Mouse (Mus musculus) hindbrain, embryonic 10.5 days (tissue): ENCODE data around the gene Fkbp6. TPM values are rescaled to one million over a fixed set of nuclear protein-coding genes. Genes with fewer than 3 reads are reported as not detected.

Experiments used
- DNase-seq: peaks from one replicate; pipeline ENCODE4 v3.0.0-alpha.2; 2017; ENCODE audit warnings: low spot score
- H3K27ac ChIP-seq: fragments of 300-500 bp; sonication (generic); 2 replicates; pipeline ENCODE4 v1.5.1; 2016; ENCODE audit warnings: mild to moderate bottlenecking, moderate library complexity
- H3K27me3 ChIP-seq: fragments of 300-500 bp; sonication (generic); 2 replicates; pipeline ENCODE4 v1.6.1; 2016; ENCODE audit warnings: mild to moderate bottlenecking; ENCODE audit not compliant: poor library complexity, insufficient read depth, severe bottlenecking
- H3K36me3 ChIP-seq: fragments of 300-500 bp; sonication (generic); 2 replicates; pipeline ENCODE4 v1.6.1; 2016; ENCODE audit warnings: mild to moderate bottlenecking, moderate library complexity
- H3K4me1 ChIP-seq: fragments of 300-500 bp; sonication (generic); replicated peaks from 2 replicates; pipeline ENCODE4 v1.6.1; 2016; ENCODE audit warnings: mild to moderate bottlenecking
- H3K4me3 ChIP-seq: fragments of 300-500 bp; sonication (generic); 2 replicates; pipeline ENCODE4 v1.5.1; 2016; ENCODE audit warnings: mild to moderate bottlenecking, moderate library complexity
- H3K9me3 ChIP-seq: fragments of 300-500 bp; sonication (generic); 2 replicates; pipeline ENCODE4 v1.6.1; 2016; ENCODE audit warnings: mild to moderate bottlenecking, moderate library complexity
- WGBS: fragments of 180-500 bp; shearing (Covaris S2); methylation state at CpG from one replicate; pipeline ENCODE4 v1.1.7; 2016; 5-methylcytosine and 5-hydroxymethylcytosine counted together
- polyA plus RNA-seq: library from polyadenylated mRNA; unstranded; fragments of >200 nt; fragmentation: Nextera tagmentation; extraction: Ambion mirVana; gene quantifications from 2 replicates; pipeline ENCODE4 v1.2.1, GENCODE M21; 2016

Gene Fkbp6
- polyA plus RNA-seq, 1 experiment from 2014 or later: 0.31 TPM

DNA sequence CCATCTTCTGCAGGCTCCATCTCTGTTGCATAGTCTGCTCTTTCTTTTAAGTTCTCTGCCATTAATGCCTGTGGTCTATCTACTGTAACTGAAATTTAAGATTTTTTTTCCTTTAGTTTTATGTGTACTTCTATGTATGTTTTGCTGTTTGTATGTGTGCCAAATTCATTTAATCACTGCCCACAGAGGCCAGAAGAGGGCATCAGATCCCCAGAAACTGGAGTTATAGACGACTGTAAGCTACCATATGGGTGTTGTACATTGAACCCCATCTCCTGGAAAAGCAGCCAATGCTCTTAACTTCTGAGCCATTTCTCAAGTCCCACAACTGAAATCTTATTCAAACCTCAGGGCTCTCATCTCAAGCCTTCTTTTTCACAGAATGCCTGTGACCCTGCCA lies 3.4 kb downstream of the Fkbp6 start:
- Histone ChIP-seq H3K27me3 (no peaks in the 10 kb centered on the region), H3K9me3 (peaks cover 6% of the 10 kb centered on the region; the same call in 1 of the 2 replicates), H3K36me3 (no peaks in the 10 kb centered on the region), H3K27ac (no peak overlapping the region), H3K4me3 (no peak overlapping the region), H3K4me1 (no peaks in the 10 kb centered on the region)
- WGBS: 41% methylated on average over 1 of the region's 1 CpGs
- DNase-seq: no peak

DNA sequence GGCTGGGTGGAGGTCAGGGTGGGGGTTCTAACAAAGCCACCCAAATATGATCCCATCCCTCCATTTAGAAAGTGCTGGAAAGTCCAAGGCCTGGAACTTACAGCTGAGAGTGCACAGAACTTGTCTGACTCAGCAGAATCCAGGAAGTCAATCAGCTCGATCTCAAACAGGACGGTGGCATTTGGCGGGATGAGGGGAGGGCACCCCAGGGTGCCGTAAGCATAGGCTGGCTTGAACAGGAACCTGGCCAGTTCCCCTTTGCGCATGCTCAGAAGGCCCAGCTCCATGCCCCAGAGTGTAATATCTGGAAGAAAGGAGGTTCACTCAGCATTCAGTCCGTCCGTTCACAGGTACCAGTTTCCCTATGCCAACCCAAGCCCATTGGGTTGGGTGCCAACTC lies 3.9 kb downstream of the Fkbp6 start:
- Histone ChIP-seq H3K9me3 (peaks cover 6% of the 10 kb centered on the region; the same call in 1 of the 2 replicates), H3K4me3 (no peak overlapping the region), H3K36me3 (no peaks in the 10 kb centered on the region), H3K4me1 (no peaks in the 10 kb centered on the region), H3K27me3 (no peaks in the 10 kb centered on the region), H3K27ac (no peak overlapping the region)
- WGBS: 76% methylated on average over 7 of the region's 7 CpGs
- no peak for DNase-seq

DNA sequence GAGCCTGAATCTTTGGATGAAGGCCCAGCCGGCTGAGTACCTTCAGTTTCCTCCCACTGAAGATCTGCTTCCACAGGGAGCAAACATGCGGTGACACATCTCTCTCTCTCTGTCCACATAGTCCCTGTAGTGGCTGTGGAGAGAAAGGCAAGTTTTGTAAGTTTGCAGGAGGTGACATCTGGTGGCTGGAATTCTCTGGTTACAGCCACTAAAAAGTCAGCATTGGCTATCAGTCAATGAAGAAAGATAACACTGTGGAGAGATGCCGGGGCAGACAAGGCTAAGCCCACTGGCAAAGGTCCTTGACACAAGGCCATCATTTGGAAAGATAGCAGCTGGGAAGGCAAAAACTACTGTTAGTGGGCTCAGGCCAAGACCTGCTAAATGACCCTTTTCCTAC lies 12.3 kb downstream of the Fkbp6 start:
- H3K27ac ChIP-seq: no peak overlapping the region
- WGBS: 76% methylated on average over 3 of the region's 3 CpGs

DNA sequence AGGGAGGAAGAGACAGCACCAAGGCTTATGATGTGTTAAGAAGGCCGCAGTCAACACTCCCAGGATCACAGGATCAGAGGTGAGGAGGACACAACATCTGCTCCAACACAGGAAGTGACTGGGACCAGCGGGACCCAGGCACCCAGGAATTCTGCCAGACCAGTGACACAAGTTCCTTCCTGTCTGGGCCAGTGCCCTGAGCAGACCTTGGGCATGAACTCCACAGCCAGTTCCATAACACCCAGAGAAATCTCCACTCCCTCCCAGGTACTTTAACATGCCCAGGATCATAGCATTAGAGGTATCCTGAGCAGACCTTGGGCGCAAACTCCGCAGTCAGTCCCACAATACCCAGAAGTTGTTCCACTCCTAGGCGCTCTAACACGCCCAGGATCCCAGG lies 18.7 kb downstream of the Fkbp6 start:
- Histone ChIP-seq H3K9me3 (no peaks in the 10 kb centered on the region), H3K27ac (no peak overlapping the region), H3K36me3 (no peaks in the 10 kb centered on the region), H3K27me3 (no peaks in the 10 kb centered on the region), H3K4me3 (no peak overlapping the region), H3K4me1 (peaks cover 7% of the 10 kb centered on the region)
- 88% methylated on average over 6 of the region's 6 CpGs for WGBS
- peak; percentile 1 for DNase-seq

More for the DNA sequence above, 12.3 kb downstream of the Fkbp6 start:
- DNase-seq: no peak
- Histone ChIP-seq H3K4me1 (no peaks in the 10 kb centered on the region), H3K4me3 (no peak overlapping the region), H3K36me3 (no peaks in the 10 kb centered on the region), H3K27me3 (no peaks in the 10 kb centered on the region), H3K9me3 (no peaks in the 10 kb centered on the region)

DNA sequence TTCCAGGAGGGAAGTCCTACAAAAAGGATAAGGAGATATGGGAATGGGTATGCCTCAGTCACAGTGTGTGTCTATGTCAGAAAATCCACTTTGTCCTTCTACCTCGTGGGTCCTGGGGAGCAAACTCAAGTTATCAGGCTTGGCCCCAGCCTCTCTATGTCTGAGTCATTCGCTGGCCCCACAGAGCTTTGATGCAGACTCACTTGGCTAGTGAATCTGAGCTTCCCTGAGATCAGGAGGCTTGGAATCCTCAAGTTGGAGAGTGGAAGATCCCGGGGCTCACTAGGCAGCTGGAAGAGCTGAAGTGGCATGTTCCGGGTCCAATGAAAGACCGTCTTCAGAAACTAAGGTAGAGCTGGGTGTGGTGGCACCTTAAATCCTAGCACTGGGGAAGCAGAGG lies 19.6 kb downstream of the Fkbp6 start:
- Histone ChIP-seq H3K36me3 (no peaks in the 10 kb centered on the region), H3K4me1 (peaks cover 17% of the 10 kb centered on the region), H3K27ac (no peak overlapping the region), H3K27me3 (no peaks in the 10 kb centered on the region), H3K9me3 (no peaks in the 10 kb centered on the region), H3K4me3 (no peak overlapping the region)
- DNase-seq: peak; percentile 1
- WGBS: 89% methylated on average over 5 of the region's 5 CpGs

DNA sequence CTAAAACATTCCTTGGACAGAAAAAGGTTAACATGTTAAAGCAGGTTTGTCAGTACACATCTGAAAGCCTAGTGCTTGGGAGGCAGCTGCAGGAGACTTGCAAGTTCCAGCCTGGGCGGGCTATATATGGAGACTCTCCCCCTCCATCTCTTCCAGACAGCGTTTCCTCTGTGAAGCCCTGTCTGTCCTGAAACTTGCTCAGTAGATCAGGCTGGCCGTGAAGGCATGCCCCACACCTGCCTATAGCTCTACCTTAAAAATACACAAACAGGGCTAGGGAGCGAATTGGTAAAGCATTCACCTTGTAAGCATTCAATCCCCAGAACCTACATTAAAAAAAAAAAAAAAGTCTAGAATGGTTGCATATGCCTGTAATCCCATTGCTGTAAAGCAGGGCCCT lies 20.4 kb downstream of the Fkbp6 start:
- Histone ChIP-seq H3K4me1 (peaks cover 17% of the 10 kb centered on the region), H3K27ac (no peak overlapping the region), H3K4me3 (no peak overlapping the region), H3K36me3 (no peaks in the 10 kb centered on the region), H3K9me3 (no peaks in the 10 kb centered on the region), H3K27me3 (no peaks in the 10 kb centered on the region)
- WGBS: 81% methylated on average over 4 of the region's 4 CpGs
- no peak for DNase-seq

DNA sequence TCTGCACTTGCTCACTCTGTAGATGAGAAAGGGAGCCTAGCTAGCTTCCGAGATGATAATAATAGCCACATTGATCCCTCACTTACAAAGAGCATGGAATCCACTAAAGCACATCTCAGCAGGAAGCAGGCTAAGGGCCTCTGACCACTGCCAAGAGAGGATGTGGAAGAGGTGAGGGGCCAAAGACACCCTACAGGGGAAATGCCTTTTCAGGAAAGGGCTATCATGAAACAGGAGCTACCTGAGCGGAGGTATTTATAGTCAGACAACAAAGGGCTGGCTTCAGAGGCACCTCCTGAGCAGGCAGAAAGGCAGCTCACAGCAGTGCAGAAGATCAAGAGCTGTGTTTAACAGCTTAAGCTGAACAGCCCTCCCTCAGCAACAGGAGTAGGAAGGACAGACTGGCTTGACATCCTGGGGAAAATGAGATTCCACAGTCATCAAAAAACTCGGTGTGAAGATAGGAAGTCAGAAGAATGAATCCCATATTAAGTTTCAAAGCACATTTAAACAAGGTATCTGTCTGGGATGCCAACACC lies 23.7 kb downstream of the Fkbp6 start:
- no peak overlapping the region for H3K27ac ChIP-seq
- no peaks in the 10 kb centered on the region for H3K36me3 ChIP-seq
- H3K4me1 ChIP-seq: peaks cover 17% of the 10 kb centered on the region
- H3K9me3 ChIP-seq: no peaks in the 10 kb centered on the region
- no peaks in the 10 kb centered on the region for H3K27me3 ChIP-seq
- 12% methylated on average over 3 of the region's 3 CpGs for WGBS
- no peak overlapping the region for H3K4me3 ChIP-seq
- DNase-seq: peak; percentile 2

DNA sequence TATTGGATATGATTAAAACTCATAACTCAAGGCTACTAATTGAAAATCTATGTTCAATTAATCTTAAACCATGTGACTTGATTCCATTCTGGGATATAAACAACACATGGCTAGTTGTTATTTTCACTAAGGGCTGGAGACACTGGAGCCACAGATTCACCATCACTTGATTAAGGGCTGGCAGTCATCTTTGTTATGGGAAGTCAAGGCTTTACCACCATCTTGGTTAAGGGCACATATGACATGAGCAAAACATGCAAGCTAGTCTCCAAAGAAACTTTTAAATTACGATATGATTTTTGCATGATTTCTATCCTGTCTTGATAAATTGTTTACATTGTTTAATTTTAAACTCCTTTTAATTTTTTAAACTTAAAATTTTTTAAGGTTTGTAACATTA lies 27.6 kb downstream of the Fkbp6 start:
- H3K27ac ChIP-seq: no peak overlapping the region
- no peak overlapping the region for H3K4me3 ChIP-seq
- H3K4me1 ChIP-seq: peaks cover 17% of the 10 kb centered on the region
- H3K27me3 ChIP-seq: no peaks in the 10 kb centered on the region
- H3K36me3 ChIP-seq: no peaks in the 10 kb centered on the region
- no peaks in the 10 kb centered on the region for H3K9me3 ChIP-seq
- DNase-seq: no peak
- 89% methylated on average over 1 of the region's 1 CpGs for WGBS

DNA sequence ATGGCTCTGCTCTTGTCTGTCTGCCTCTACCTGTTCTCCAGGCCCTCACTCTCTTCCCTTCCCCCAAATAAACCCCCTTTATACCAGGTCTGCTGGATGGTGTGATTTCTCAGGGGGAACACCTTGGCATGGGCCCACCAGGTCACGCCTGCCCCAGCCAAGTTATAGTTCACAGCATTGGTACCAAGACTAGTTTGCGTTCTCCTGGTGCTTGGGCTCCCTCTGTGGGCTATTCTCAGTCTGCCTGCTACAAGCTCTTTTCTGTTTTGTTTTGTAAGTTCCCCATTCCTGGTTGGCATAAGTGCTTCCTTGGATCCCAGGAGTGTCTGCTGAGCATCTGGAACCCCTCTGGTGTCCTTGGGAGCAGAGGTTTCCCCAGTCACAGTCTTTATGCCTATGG lies 30.0 kb downstream of the Fkbp6 start:
- no peaks in the 10 kb centered on the region for H3K9me3 ChIP-seq
- 60% methylated on average over 2 of the region's 2 CpGs for WGBS
- H3K27me3 ChIP-seq: no peaks in the 10 kb centered on the region
- H3K36me3 ChIP-seq: no peaks in the 10 kb centered on the region
- H3K27ac ChIP-seq: no peak overlapping the region
- no peak overlapping the region for H3K4me3 ChIP-seq
- no peak for DNase-seq
- H3K4me1 ChIP-seq: no peaks in the 10 kb centered on the region

DNA sequence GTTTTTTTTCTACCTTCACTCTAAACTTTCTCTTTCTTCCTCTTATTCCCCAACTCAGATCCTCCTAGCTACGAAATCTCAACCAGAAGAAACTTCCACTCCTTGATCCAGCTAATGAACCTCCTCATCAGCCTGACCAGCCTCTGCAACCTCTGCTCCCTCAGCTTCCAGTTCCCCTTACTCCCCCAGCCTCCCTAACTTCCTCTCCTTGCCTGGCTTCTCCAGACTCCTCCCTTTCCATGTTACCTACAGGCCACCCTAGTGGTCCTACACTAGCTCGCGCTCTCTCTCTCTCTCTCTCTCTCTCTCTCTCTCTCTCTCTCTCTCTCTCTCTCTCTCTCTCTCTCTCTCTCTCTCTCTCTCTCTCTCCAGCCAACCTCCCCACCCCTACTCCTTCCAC lies 33.7 kb downstream of the Fkbp6 start:
- Histone ChIP-seq H3K27me3 (no peaks in the 10 kb centered on the region), H3K4me1 (no peaks in the 10 kb centered on the region), H3K36me3 (no peaks in the 10 kb centered on the region), H3K27ac (no peak overlapping the region), H3K4me3 (no peak overlapping the region), H3K9me3 (no peaks in the 10 kb centered on the region)
- no peak for DNase-seq
- WGBS: 85% methylated on average over 3 of the region's 3 CpGs

DNA sequence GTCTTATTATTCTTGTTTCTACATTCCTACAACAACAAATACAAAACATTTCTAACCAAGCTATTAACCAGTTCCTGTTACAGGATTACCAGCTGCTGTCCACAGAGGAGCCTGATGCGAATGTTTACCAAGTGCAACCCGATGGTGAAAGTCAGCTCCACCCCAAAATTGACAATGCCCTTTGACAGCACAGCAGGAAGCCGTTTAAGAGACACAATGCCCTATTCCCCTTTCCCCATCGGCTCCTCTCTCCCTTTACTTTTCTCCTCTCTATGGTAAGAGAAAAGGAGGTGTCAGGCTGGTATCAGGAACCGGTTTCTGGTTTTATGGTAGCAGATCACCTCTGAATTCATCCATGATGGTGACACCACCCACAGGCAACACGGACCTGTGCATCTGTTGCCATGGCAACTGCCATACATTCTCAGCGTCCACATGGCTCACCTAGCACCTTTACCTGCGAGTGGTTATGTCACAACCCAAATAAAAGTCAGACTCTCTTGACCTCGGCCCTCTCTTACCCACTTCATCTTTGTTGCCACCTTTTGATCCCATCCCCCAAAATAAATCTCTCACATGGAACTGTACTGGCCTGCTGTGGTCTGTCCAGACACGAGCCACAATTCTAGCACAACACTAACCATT lies 43.4 kb downstream of the Fkbp6 start:
- Histone ChIP-seq H3K4me3 (no peak overlapping the region), H3K36me3 (no peaks in the 10 kb centered on the region), H3K27me3 (0 out of 2 replicates have a peak, but pooled peaks cover 4% of the 10 kb centered on the region), H3K4me1 (peaks cover 4% of the 10 kb centered on the region; the same call in 1 of the 2 replicates), H3K9me3 (no peaks in the 10 kb centered on the region), H3K27ac (no peak overlapping the region)
- DNase-seq: no peak
- 46% methylated on average over 10 of the region's 10 CpGs for WGBS

DNA sequence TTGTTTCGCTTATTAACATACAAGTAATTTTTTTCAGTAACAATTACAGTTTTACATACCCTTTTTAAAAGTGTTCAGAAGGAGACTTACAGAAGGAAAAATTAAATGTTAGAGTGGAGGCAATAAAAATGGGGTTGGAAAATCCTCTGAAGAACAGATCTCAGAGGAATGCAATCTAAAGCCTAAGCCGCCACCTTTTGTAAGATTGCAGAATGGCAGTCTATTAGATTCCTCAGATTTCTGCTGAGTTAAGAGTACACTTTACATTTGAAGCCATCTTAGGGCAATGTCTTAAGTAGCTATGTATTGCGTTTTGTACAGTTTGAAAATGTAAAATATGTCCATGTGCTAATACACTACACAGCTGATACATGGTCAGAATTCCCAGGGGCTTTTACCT lies 47.4 kb downstream of the Fkbp6 start:
- DNase-seq: no peak
- 88% methylated on average over 3 of the region's 3 CpGs for WGBS
- no peak overlapping the region for H3K27ac ChIP-seq
- no peaks in the 10 kb centered on the region for H3K9me3 ChIP-seq
- H3K27me3 ChIP-seq: 0 out of 2 replicates have a peak, but pooled peaks cover 3% of the 10 kb centered on the region
- H3K4me1 ChIP-seq: peaks cover 8% of the 10 kb centered on the region
- no peak overlapping the region for H3K4me3 ChIP-seq
- no peaks in the 10 kb centered on the region for H3K36me3 ChIP-seq

DNA sequence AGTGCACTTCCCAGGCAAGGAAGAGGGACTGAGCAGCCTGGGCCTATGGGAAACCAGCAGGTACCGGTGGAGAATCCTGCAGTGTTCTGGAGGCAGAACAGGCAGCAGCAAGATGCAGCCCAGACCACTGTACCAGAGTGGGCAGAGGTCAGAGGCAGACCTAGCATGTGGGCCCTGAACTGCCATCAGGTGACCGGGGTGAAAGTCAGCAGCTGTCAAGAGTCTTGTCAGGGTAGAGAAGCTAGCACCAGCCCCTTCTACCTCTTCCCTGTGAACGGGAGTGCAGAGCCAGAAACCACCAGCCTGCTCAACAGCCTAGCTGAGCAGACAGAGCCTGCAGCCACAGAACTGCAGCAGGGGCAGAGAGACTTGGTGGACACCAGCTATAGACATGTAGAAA lies 47.9 kb downstream of the Fkbp6 start:
- Histone ChIP-seq H3K36me3 (no peaks in the 10 kb centered on the region), H3K4me3 (no peak overlapping the region), H3K27me3 (0 out of 2 replicates have a peak, but pooled peaks cover 3% of the 10 kb centered on the region), H3K4me1 (peaks cover 8% of the 10 kb centered on the region), H3K9me3 (no peaks in the 10 kb centered on the region), H3K27ac (no peak overlapping the region)
- no peak for DNase-seq
- WGBS: 38% methylated on average over 3 of the region's 3 CpGs
